Mouse (Mus musculus) hindbrain, embryonic 15.5 days (tissue): ENCODE measurements around the gene Itpkc. TPM values are rescaled to one million over a fixed set of nuclear protein-coding genes. Genes with fewer than 3 reads are reported as not detected.
"Not testable (repeated sequence)": the region's sequence is repeated elsewhere in the genome, so short reads cannot be mapped to it uniquely, and the experiment has no call there.

Source experiments
- ATAC-seq: fragments of 200-750 bp; cut with Nextera tagmentation; 2 replicates; pipeline ENCODE4 v1.8.0; 2017; ENCODE audit warnings: low read depth, moderate number of reproducible peaks, moderate TSS enrichment; ENCODE audit not compliant: low FRiP score
- H3K27ac ChIP-seq: fragments of 300-500 bp; sonication (generic); replicated peaks from 2 replicates; pipeline ENCODE4 v1.5.1; 2015; ENCODE audit warnings: mild to moderate bottlenecking, inconsistent platforms
- H3K27me3 ChIP-seq: fragments of 300-500 bp; sonication (generic); 2 replicates; pipeline ENCODE4 v1.6.1; 2015; ENCODE audit warnings: control low read depth, inconsistent platforms
- H3K36me3 ChIP-seq: fragments of 300-500 bp; sonication (generic); 2 replicates; pipeline ENCODE4 v1.6.1; 2015; ENCODE audit warnings: control low read depth, inconsistent platforms
- H3K4me1 ChIP-seq: fragments of 300-500 bp; sonication (generic); replicated peaks from 2 replicates; pipeline ENCODE4 v1.6.1; 2015; ENCODE audit warnings: control low read depth, inconsistent platforms
- H3K4me2 ChIP-seq: fragments of 300-500 bp; sonication (generic); 2 replicates; pipeline ENCODE4 v1.6.1; 2015; ENCODE audit warnings: moderate library complexity, mild to moderate bottlenecking, inconsistent platforms
- H3K4me3 ChIP-seq: fragments of 300-500 bp; sonication (generic); 2 replicates; pipeline ENCODE4 v1.5.1; 2015; ENCODE audit warnings: mild to moderate bottlenecking, inconsistent platforms
- H3K9ac ChIP-seq: fragments of 300-500 bp; sonication (generic); 2 replicates; pipeline ENCODE4 v1.6.1; 2015; ENCODE audit warnings: inconsistent platforms
- H3K9me3 ChIP-seq: fragments of 300-500 bp; sonication (generic); 2 replicates; pipeline ENCODE4 v1.6.1; 2016; ENCODE audit warnings: control low read depth, inconsistent platforms
- WGBS: fragments of 180-500 bp; shearing (Covaris S2); methylation state at CpG from one replicate; pipeline ENCODE4 v1.1.7; 2015; 5-methylcytosine and 5-hydroxymethylcytosine counted together
- polyA plus RNA-seq: library from polyadenylated mRNA; unstranded; fragments of >200 nt; fragmentation: Nextera tagmentation; extraction: Ambion mirVana; gene quantifications from 2 replicates; pipeline ENCODE4 v1.2.1, GENCODE M21; 2015

Gene Itpkc
- polyA plus RNA-seq, 1 experiment from 2014 or later: 8.2 TPM

GRCm38 (mm10) chr7:27258205-27258899 lies 29.9 kb upstream of the Itpkc start, which contains the start of gene Numbl:
Numbl (plus strand) TSS chr7:27258433.
- ATAC-seq: peak; percentile 80
- H3K4me2 ChIP-seq: peak within 1 kb of the TSS; percentile 64
- peak within 1 kb of the TSS; percentile 85 for H3K4me3 ChIP-seq
- no peaks in the 10 kb centered on the region for H3K9me3 ChIP-seq
- peaks cover 15% of the 10 kb centered on the region for H3K36me3 ChIP-seq
- H3K4me1 ChIP-seq: peaks cover 39% of the 10 kb centered on the region
- H3K27ac ChIP-seq: peak within 1 kb of the TSS; percentile 94
- under 1% methylated on average over 31 of the region's 47 CpGs for WGBS
- peak within 1 kb of the TSS; percentile 94 for H3K9ac ChIP-seq
- no peaks in the 10 kb centered on the region for H3K27me3 ChIP-seq

- Histone ChIP-seq H3K4me3 (peak overlapping the region; percentile 85), H3K9me3 (no peaks in the 10 kb centered on the region), H3K4me2 (peak overlapping the region; percentile 64), H3K4me1 (peaks cover 39% of the 10 kb centered on the region), H3K27ac (peak overlapping the region; percentile 94), H3K9ac (peak overlapping the region; percentile 26; the same call in 1 of the 2 replicates), H3K36me3 (peaks cover 10% of the 10 kb centered on the region), H3K27me3 (no peaks in the 10 kb centered on the region)
- peak; percentile 2 for ATAC-seq
- 0% methylated on average over 4 of the region's 6 CpGs for WGBS
Measured at GRCm38 (mm10) chr7:27257852-27258204, 29.4 kb upstream of the Itpkc start.

GRCm38 (mm10) chr7:27257046-27257851 lies 28.8 kb upstream of the Itpkc start:
- peak overlapping the region; percentile 26; the same call in 1 of the 2 replicates for H3K9ac ChIP-seq
- peaks cover 39% of the 10 kb centered on the region for H3K4me1 ChIP-seq

DNA sequence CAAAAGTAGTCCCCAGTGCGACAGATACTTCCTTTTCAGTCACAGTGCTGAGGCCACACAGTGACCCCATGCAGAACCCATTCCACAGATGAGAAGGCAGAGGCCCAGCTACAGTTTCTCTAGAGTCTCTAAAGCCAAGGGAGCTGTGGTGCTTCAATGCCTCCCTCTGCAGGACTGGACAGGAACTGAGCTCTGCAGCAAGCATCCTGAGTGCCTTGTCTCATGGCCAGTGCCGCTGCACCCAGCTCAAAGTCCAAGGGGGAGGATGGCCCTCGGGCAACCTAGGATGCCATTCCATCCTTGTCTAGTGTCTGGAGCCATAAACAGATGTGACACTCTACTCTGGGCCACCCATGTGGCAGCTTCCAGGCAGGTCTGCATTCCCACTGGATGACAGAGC lies 27.3 kb upstream of the Itpkc start:
- Histone ChIP-seq H3K4me1 (peaks cover 25% of the 10 kb centered on the region), H3K36me3 (0 out of 2 replicates have a peak, but pooled peaks cover 3% of the 10 kb centered on the region), H3K4me3 (no peak overlapping the region), H3K9me3 (no peaks in the 10 kb centered on the region), H3K27ac (no peak overlapping the region), H3K27me3 (no peaks in the 10 kb centered on the region), H3K4me2 (no peak overlapping the region), H3K9ac (no peak overlapping the region)
- ATAC-seq: no peak
- 76% methylated on average over 3 of the region's 3 CpGs for WGBS

More at GRCm38 (mm10) chr7:27257046-27257851, 28.8 kb upstream of the Itpkc start:
- peak overlapping the region; percentile 64 for H3K4me2 ChIP-seq
- H3K27me3 ChIP-seq: no peaks in the 10 kb centered on the region
- peak; percentile 5; the same call in 1 of the 2 replicates for ATAC-seq
- H3K4me3 ChIP-seq: peak overlapping the region; percentile 85
- no peaks in the 10 kb centered on the region for H3K9me3 ChIP-seq
- H3K27ac ChIP-seq: peak overlapping the region; percentile 94
- H3K36me3 ChIP-seq: peaks cover 8% of the 10 kb centered on the region; the same call in 1 of the 2 replicates
- WGBS: 11% methylated on average over 27 of the region's 27 CpGs

GRCm38 (mm10) chr7:27251946-27252345 lies 23.5 kb upstream of the Itpkc start:
- ATAC-seq: no peak
- H3K4me1 ChIP-seq: peaks cover 3% of the 10 kb centered on the region
- H3K36me3 ChIP-seq: peaks cover 7% of the 10 kb centered on the region; the same call in 1 of the 2 replicates
- H3K27me3 ChIP-seq: no peaks in the 10 kb centered on the region
- no peak overlapping the region for H3K27ac ChIP-seq
- H3K9ac ChIP-seq: no peak overlapping the region
- no peak overlapping the region for H3K4me2 ChIP-seq
- H3K4me3 ChIP-seq: no peak overlapping the region
- H3K9me3 ChIP-seq: no peaks in the 10 kb centered on the region
- 92% methylated on average over 6 of the region's 6 CpGs for WGBS

GRCm38 (mm10) chr7:27249928-27250327 lies 21.5 kb upstream of the Itpkc start:
- Histone ChIP-seq H3K9ac (no peak overlapping the region), H3K27ac (no peak overlapping the region), H3K4me2 (no peak overlapping the region), H3K4me3 (no peak overlapping the region), H3K27me3 (no peaks in the 10 kb centered on the region), H3K36me3 (peaks cover 21% of the 10 kb centered on the region), H3K9me3 (no peaks in the 10 kb centered on the region), H3K4me1 (no peaks in the 10 kb centered on the region)
- WGBS: 80% methylated on average over 5 of the region's 5 CpGs
- ATAC-seq: no peak

DNA sequence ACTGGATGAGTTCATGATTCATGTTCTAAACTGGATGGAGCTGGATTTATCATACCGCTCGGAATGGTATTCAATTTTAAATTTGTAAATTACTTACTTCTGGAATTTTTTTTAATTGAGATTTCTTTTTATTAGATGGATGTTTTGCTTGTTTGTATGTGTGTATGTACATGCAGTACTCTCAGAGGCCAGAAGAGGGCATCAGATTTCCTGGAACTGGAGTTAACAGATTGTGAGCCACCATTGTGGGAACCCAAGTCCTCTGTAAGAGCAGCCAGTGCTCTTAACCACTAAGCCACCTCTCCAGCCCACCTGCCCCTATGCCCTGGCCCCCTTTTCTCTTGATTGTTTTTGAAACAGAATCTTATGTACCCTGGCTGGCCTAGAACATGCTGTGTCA lies 20.7 kb upstream of the Itpkc start:
- Histone ChIP-seq H3K9me3 (no peaks in the 10 kb centered on the region), H3K4me1 (no peaks in the 10 kb centered on the region), H3K27ac (no peak overlapping the region), H3K27me3 (no peaks in the 10 kb centered on the region), H3K4me2 (no peak overlapping the region), H3K9ac (no peak overlapping the region), H3K36me3 (peaks cover 21% of the 10 kb centered on the region), H3K4me3 (no peak overlapping the region)
- no peak for ATAC-seq
- WGBS: 87% methylated on average over 2 of the region's 2 CpGs

DNA sequence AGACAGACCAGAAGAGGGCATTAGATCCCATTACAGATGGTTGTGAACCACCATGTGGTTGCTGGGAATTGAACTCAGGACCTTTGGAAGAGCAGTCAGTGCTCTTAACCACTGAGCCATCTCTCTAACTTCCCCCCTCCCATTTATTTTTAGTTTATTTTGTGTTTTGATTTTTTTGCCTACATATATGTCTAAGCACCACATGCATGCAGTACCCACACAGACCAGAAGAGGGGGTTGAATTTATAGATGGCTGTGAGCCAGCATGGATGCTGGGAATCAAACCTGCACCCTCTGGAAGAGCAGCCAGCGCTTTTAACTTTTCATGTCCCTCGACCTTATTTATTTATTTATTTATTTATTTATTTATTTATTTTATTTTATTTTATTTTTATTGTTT lies 15.6 kb upstream of the Itpkc start:
- not testable (repeated sequence) for H3K27me3 ChIP-seq, H3K9me3 ChIP-seq, H3K9ac ChIP-seq, H3K4me2 ChIP-seq, H3K4me1 ChIP-seq, H3K4me3 ChIP-seq, ATAC-seq, H3K27ac ChIP-seq
- peaks cover 31% of the 10 kb centered on the region for H3K36me3 ChIP-seq
- WGBS: 86% methylated on average over 2 of the region's 2 CpGs

DNA sequence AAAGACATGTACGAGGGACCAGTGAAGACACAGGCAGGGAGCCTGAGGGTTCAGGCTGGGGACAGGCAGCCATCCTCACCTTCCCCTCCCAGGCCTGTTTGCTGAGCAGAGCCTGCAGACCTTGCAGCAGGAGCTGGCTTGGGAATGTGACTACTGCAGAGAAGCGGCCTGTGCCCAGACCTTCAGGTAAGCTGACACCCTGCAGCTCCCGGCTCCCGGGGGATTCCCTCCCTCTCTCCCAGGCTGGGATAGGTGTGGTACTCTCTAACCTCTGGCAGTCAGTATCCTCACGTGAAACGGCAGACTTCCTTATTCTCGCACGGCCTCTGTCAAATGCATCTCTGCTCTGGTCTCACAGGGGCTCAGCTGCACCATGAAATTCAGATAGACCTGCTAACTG lies 14.8 kb upstream of the Itpkc start:
- Histone ChIP-seq H3K27ac (no peak overlapping the region), H3K4me2 (no peak overlapping the region), H3K36me3 (peaks cover 34% of the 10 kb centered on the region), H3K4me1 (no peaks in the 10 kb centered on the region), H3K9me3 (no peaks in the 10 kb centered on the region), H3K9ac (no peak overlapping the region), H3K27me3 (no peaks in the 10 kb centered on the region), H3K4me3 (no peak overlapping the region)
- 82% methylated on average over 8 of the region's 8 CpGs for WGBS
- ATAC-seq: no peak

DNA sequence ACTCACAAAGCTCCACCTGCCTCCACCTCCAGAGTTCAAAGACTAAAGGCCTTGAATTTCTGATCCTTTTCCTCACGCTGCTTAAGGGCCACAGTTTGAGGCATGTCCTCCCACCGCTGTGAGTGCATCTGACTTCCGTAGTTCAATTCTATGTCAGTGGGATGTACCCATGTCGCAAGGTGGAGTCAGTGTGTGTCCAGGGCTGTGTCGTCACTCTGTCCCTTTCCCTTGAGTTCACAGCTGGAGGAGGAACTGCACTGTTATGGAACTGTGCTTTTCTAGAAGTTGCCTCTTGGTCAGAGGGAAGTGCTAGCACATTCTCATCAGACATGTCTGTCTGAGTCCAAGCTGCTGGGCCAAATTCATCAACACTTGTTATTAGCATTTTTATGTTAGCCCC lies 10.1 kb upstream of the Itpkc start:
- no peak for ATAC-seq
- Histone ChIP-seq H3K9me3 (no peaks in the 10 kb centered on the region), H3K4me3 (no peak overlapping the region), H3K36me3 (peaks cover 18% of the 10 kb centered on the region), H3K27ac (no peak overlapping the region), H3K4me1 (peaks cover 9% of the 10 kb centered on the region), H3K4me2 (no peak overlapping the region), H3K27me3 (no peaks in the 10 kb centered on the region), H3K9ac (no peak overlapping the region)
- 89% methylated on average over 5 of the region's 5 CpGs for WGBS

DNA sequence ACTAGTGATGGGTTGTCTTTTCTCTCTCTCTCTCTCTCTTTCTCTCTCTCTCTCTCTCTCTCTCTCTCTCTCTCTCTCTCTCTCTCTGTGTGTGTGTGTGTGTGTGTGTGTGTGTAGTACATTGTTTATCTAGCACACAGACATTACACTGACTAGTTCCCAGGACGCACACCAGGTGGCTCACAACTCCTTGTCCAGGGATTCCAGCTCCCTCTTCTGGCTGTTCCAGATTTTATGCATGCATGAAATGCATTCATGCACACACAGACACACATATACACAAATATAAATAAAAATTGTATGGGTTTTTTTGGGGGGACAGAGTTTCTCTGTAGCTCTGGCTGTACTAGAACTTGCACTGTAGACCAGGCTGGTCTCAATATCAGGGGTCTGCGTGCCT lies 9.1 kb upstream of the Itpkc start:
- H3K9me3 ChIP-seq: no peaks in the 10 kb centered on the region
- H3K27me3 ChIP-seq: no peaks in the 10 kb centered on the region
- peaks cover 14% of the 10 kb centered on the region for H3K4me1 ChIP-seq
- peaks cover 12% of the 10 kb centered on the region; the same call in 1 of the 2 replicates for H3K36me3 ChIP-seq
- no peak overlapping the region for H3K27ac ChIP-seq
- 78% methylated on average over 2 of the region's 2 CpGs for WGBS
- ATAC-seq: no peak
- no peak overlapping the region for H3K4me3 ChIP-seq
- no peak overlapping the region for H3K9ac ChIP-seq
- H3K4me2 ChIP-seq: no peak overlapping the region

- no peaks in the 10 kb centered on the region for H3K27me3 ChIP-seq
- 91% methylated on average over 2 of the region's 2 CpGs for WGBS
- H3K9ac ChIP-seq: no peak overlapping the region
- no peak overlapping the region for H3K4me2 ChIP-seq
- H3K4me1 ChIP-seq: peaks cover 19% of the 10 kb centered on the region
- H3K36me3 ChIP-seq: peaks cover 12% of the 10 kb centered on the region; the same call in 1 of the 2 replicates
- no peak overlapping the region for H3K4me3 ChIP-seq
- H3K9me3 ChIP-seq: no peaks in the 10 kb centered on the region
- ATAC-seq: no peak
- no peak overlapping the region for H3K27ac ChIP-seq
Measured at GRCm38 (mm10) chr7:27235726-27236125, 7.3 kb upstream of the Itpkc start.
